Mouse (Mus musculus): ENCODE measurements around the gene Ckm.

DNA sequence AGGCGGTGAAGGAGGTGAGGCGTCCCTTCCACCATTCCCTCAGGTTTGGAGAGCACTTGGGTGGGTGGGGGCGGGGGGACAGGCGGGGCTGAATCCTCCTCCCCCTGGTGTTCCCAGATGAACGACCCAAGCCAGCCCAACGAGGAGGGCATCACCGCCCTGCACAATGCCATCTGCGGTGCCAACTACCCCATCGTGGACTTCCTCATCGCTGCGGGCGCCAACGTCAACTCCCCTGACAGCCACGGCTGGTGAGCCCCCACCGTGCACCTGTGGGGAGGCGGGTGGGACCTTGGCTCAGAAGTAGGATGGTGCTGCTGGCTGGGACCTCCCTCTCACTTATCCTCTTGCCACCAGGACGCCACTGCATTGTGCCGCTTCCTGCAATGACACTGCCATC lies 29.2 kb upstream of the Ckm start:
- no peak for TF ChIP-seq POLR2A (IDR thresholded peaks at IDR 0.05; ENCODE audit: borderline replicate concordance, control insufficient read depth, low read depth, low read length)
- no peak for TF ChIP-seq CTCF (IDR thresholded peaks at IDR 0.05; ENCODE audit: control insufficient read depth, insufficient read depth, low read length)

Measured in bone marrow, adult 2 months (tissue).